Mouse (Mus musculus) embryonic fibroblast, embryonic 13.5 days (primary cell): ENCODE data around the gene Pcsk5.

Experiments
- CTCF ChIP-seq: IDR thresholded peaks from 2 replicates; pipeline ENCODE4 v1.5.1; 2011; ENCODE audit warnings: mild to moderate bottlenecking, control low read depth, low read length, moderate library complexity, borderline replicate concordance; ENCODE audit not compliant: insufficient read depth
- POLR2A ChIP-seq: IDR thresholded peaks from 2 replicates; pipeline ENCODE4 v1.6.1; 2011; ENCODE audit warnings: low read depth, mild to moderate bottlenecking, control low read depth, low read length, moderate library complexity

GRCm38 (mm10) chr19:17841586-17841985 is 4.2 kb upstream of the Pcsk5 start:
- TF ChIP-seq CTCF (no peak), POLR2A (no peak)
